Mouse (Mus musculus): ENCODE data around the gene Ddx39b.

DNA sequence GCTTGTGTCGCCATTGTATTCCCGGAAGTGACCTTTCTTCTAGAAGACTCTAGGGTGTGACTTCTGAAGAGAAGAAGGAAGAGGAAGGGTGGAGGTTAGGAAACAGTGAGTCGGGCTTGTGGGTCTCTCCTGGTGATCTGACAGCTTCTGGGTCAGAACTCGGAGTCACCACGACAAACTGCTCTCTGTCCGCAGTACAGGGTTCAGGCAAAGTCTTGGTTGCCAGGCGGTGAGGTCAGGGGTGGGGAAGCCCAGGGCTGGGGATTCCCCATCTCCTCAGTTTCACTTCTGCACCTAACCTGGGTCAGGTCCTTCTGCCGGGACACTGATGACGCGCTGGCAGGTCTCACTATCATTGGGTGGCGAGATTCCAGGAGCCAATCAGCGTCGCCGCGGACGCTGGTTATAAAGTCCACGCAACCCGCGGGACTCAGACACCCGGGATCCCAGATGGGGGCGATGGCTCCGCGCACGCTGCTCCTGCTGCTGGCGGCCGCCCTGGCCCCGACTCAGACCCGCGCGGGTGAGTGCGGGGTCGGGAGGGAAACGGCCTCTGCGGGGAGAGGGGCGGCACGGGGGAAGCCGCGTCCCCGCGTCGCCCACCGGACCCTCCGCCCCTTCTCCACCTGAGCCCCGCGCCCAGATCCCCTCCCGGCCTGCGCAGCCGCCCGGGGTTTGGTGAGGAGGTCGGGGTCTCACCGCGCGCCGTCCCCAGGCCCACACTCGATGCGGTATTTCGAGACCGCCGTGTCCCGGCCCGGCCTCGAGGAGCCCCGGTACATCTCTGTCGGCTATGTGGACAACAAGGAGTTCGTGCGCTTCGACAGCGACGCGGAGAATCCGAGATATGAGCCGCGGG, 21.3 kb downstream of the Ddx39b start, which contains the start of gene H2-D1:
- no peak for TF ChIP-seq CTCF (IDR thresholded peaks at IDR 0.05; ENCODE audit: insufficient read depth, low read depth, low read length)
- TF ChIP-seq POLR2A (IDR thresholded peaks at IDR 0.05; ENCODE audit: insufficient read depth, low read depth, low read length), result peak; percentile 82
